Mouse (Mus musculus) kidney, postnatal 36 days (tissue): Measurements from ENCODE around the gene Pdcd2l.

Experiments
- DNase-seq, 2 experiments: peaks; one replicate each; pipeline ENCODE4 v3.0.0; 2021 to 2022; ENCODE audit warnings: mixed read lengths in 2 of 2

The Pdcd2l gene

DNA sequence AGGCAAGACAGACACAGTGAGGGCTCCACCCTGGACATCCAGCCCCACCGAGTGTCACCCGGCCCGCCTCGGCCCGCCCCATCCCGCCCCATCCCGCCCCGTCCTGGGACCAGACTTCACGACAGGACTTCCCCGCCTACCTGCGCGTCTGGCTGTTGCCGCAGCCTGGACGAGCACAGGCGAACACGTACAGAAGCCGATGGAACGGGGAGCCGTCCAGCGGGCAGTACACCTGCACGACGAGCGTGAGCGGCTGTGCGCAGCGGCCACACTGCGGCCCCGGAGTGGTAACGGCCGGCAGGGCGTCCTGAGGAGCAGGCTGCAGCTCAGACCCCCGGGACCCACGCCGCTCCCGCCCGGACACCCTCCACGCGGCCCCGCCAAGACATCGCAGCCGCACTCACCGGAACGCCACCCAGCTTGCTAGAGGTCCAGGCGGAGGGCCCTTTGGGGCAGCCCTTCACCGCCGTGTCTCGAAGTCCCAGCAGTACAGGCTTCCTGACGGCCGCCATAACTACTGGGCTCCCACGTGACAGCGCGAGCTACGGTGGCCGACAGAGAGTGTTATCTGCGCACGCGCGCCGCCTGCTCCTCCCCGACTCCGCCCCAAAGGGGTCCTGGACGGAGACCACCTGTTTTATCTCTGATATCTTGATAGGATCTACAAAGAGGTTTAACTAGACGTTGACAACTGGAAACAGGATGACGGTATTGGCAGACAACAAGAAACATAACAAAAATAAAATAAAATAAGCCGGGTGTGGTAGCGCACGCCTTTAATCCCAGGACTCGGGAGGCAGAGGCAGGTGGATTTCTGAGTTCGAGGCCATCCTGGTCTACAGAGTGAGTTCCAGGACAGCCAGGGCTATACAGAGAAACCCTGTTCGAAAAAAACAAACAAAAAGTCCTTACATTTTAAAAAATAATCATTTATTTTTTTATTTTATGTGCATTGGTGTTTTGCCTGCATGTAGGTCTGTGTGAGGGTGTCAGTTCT, at the start of gene Pdcd2l:
Gene Pdcd2l (minus strand): TSS at position 530 of the 997 bp plus-strand sequence.
- DNase-seq = peak; percentile 93 to 95

GRCm38 (mm10) chr7:34242176-34242575, 45.7 kb upstream of the Pdcd2l start:
- DNase-seq = no peak

GRCm38 (mm10) chr7:34238086-34238485, 41.6 kb upstream of the Pdcd2l start:
- no peak for DNase-seq

DNA sequence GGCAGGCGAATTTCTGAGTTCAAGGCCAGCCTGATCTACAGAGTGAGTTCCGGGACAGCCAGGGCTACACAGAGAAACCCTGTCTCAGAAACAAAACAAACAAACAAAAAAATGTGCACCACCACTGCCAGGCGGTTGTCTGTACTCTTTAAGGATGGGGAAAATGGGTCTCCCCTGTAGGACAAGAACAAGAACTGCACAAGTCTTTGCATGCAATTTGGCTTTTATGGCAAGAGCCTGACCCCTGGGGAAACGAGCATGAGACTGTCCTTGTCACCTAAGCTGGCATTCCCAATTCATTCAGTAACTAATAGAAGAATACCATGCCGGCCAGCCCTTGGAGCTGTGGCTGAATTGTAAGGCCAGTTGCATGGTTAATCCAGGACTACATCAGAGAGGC, 39.1 kb upstream of the Pdcd2l start:
- no peak for DNase-seq

DNA sequence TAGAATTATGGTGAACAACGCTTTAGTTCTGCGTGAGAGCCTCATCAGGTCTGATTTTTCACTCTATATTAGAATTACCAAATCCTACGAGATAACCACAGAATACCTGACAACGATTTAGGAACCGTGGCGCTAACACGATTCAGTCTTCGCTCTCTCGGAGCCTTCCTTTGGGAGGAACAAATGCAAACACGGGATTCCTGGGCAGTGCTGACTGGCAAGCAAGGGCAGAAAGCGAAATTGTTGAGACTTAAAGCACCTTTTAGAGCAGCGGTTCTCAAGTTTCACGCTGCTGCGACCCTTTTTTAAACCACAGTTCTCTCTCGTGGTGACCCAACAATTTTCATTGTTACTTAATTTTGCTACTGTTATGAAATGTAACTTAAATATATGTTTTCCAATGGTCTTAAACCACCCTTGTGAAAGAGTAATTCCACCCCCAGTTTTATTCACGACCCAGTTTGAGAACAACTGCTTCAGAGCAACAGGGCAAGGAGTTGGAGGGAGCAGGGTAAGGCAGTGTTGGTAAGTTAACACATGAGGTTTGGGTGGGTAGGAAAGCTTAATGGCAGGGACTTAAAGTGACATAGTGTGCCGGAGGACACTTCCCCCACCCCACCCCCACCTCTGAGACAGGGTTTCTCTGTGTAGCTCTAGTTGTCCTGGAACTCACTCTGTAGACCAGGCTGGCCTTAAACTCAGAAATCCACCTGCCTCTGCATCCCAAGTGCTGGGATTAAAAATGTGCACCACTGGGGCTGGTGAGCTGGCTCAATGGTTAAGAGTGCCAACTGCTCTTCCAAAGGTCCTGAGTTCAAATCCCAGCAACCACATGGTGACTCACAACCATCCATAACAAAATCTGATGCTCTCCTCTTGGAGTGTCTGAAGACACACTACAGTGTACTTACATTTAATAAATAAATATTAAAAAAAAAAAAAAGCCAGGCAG, 38.4 kb upstream of the Pdcd2l start:
- DNase-seq = no peak

- peak; percentile 100 for DNase-seq
These were observed 37.6 kb upstream of the Pdcd2l start for GRCm38 (mm10) chr7:34233909-34234609.

DNA sequence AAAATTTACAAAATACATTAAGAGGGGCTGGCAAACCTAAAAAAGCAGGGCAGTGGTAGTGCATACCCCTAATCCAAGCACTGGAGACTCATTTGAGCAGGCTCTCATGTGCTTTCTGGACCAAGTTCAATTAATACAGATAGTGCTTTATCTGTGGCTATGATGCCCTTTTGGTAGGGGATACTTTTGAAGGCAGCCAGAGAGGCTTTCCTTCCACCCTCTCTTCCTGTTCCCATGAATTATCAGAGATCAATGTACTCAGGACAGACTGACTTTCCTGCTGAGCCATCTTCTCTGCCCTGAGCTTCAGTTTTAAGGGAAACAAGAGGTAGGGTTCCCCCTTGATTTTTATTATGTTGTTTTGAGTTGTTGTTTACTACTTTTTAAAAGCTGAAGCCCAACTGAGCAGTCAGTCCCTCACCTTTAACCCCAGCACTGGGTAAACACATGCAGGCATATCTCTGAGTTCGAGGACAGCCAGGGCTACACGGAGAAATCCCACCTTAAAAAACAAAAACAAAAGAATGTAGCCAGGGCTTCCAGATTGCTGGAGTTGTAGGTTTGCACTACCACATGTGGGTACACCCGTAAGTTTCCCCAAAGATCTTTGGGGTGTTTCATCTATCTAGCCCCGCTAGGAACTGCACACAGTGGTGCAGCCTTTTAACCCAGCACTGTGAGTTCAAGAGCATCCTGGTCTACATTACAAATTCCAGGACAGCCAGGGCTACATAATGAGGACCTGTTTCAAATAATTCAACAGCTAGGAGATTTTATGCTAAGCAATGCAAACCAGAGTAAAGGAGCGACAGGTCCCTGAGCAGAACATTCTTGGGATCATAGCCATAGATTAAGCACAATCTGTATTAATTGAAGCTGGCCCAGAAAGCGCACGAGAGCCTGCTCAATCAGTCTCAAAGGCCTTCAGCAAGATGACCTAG, 36.6 kb upstream of the Pdcd2l start:
- no peak for DNase-seq

DNA sequence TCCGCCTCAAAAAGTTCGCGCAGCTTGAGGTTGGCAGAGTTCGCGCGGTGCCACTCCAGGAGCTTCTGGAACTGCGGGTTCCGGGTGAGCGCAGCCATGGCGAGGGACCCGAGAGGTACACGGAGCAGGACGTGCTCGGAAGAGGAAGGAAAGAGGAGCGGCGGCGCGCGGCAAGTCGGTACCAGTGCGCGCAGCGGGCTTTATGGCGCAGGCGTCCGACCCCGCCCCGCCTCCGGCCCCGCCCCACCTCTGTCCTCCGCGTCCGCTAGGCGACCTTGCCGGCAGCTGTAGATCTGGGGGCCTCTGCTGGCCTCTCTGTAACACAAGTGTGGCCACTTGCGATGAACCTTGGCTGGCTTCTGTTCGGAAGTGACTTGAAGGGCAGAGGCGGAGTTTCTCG, 33.7 kb upstream of the Pdcd2l start, which contains the start of gene Gpi1:
Gene Gpi1 (minus strand): TSS at position 221 of the 400 bp plus-strand sequence.
- peak; percentile 89 to 91 for DNase-seq

DNA sequence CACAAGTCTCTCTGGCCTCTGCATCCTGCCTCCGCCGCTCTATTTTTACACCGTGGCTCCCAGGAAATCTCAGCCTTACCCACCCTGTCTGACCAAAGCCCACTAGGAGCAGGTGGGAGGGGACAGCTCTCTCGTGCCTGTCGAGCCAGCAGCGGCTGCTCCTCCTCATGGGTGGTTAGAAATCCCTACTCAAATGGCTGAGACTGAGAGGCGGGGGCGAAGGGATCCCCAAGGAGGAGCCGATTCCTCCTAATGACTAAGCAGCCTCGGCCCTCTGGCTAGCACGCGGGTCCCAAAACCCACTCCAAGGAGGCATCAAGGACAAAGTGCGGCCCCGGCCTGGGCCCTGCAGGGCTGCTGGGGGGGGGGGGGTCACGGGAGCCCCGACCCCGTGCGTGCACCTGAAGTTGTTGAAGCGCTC, 33.2 kb upstream of the Pdcd2l start:
- peak; percentile 29 to 59 for DNase-seq

GRCm38 (mm10) chr7:34229153-34229552, 32.7 kb upstream of the Pdcd2l start:
- DNase-seq = no peak

- peak; percentile 28 to 36 for DNase-seq
These were observed 32.2 kb upstream of the Pdcd2l start for GRCm38 (mm10) chr7:34228641-34229040.

DNA sequence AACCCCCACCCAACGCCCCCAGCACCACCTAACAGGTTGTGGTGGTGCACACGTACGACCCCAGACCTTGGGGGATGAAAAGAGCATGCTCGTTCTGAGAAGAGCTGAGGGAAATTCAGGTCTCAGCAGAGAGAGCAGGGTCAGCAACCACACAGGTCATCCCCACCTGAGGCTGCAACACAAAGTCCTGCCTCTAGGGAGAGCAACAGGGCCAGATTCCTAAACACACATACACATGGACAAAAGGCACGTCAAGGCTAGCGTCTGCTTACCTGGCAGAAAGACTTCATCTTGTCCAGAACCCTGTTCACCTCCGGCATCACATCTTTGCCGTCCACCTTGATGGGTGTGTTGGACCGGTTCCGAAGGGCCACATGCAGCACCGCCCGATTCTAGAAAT, 30.4 kb upstream of the Pdcd2l start:
- DNase-seq = no peak

DNA sequence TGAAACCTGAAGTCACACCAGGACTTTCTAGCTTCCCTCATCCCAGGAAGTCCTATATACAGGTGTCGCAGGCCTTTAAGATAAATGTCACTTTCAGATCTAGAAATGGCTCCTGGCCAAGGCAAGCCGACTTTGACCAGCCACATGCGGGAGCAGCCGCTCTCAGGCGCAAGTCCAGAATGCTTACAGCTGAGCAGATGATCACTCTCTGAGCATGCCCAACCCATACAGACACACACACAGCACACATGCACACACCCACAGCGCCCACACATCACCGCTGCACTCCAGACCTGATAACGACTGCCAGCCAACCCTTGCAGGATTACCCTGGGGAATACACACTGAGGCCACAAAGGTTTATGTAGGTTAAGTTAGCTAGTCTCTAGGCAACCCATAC, 29.6 kb upstream of the Pdcd2l start:
- peak; percentile 47 to 56 for DNase-seq

GRCm38 (mm10) chr7:34224308-34224707, 27.8 kb upstream of the Pdcd2l start:
- DNase-seq = peak in 1 of 2 experiments; percentile 48

DNA sequence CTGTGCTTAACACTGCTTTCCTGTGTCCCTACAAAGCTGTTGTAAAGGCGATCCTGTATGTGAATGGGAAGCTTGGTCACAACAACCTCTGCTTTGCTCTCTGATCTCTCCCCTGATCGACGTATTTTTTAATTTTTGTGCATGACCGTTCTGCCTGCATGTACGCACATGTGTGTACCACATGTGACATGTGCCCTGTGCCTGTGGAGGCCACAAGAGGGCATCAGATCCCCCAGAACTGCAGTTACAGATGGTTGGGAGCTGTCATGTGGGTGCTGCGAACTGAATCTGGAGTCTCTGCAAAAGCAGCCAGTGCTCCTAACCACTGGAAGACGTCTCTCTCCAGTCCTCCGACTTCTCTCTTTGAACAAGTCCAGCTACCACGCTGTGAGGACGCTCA, 25.9 kb upstream of the Pdcd2l start:
- no peak for DNase-seq

DNA sequence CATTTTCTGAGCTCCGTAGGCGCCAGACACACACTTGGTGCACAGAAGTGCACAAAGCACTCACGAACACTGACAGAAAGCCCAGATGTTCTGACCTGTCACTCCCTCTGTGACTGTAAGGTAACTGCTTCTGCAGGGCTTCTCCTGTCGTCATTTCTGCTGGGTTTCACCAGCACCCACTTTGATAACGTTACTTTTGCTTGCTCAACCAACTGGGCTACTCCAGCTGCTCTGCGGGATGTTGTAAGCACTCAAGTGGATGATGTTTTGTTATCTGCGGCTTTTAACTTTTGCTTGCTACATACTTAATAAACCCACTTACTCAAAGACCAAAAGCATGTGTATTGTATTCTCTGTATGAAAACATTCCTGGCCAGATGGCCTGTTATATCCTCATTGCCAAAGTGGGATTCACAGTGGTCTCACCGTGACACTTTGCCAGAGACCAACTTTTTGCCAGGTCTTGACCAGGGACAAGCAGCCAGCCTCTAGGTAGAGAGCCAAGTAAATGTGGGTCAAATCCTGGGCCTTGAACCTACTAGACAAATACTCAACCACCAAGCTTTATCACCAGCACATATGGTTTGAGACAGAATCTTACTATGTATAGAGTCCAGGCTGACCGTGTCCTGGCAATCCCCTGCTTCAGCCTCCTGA, 25.3 kb upstream of the Pdcd2l start:
- no peak for DNase-seq

- DNase-seq = no peak
These were observed 22.0 kb upstream of the Pdcd2l start for GRCm38 (mm10) chr7:34218496-34218895.

GRCm38 (mm10) chr7:34216474-34216873, 20.0 kb upstream of the Pdcd2l start:
- DNase-seq = no peak

- no peak for DNase-seq
These were observed 19.0 kb upstream of the Pdcd2l start for GRCm38 (mm10) chr7:34215481-34215880.

DNA sequence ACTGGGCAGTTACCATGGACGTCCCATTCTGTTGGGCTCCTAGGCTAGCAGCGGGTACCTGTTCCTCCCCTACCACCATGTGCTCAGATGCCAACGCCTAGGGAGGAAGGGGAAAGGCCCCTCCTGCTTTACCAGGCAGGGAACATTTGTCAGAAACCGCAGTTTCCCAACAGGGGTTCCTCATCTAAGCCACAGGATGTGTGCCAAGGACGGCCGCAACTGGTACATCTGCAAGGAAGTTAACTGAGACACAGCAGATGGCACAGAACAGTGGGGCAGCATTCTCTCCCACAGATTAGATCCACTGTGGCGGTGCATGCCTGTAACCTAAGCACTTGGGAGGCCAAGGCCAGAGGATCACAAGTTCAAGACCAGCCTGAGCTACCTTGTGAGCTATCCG, 18.2 kb upstream of the Pdcd2l start:
- no peak for DNase-seq

- no peak for DNase-seq
These were observed 16.8 kb upstream of the Pdcd2l start for GRCm38 (mm10) chr7:34213281-34213680.
